Mouse (Mus musculus) midbrain, embryonic 11.5 days (tissue): ENCODE results near the gene Mlx. TPM values are rescaled to one million over a fixed set of nuclear protein-coding genes. Genes with fewer than 3 reads are reported as not detected.
A peak's percentile ranks its signal among the peaks of the same experiment; 100 is the strongest.

Experiments
- ATAC-seq: fragments of 200-750 bp; cut with Nextera tagmentation; 2 replicates; pipeline ENCODE4 v1.8.0; 2017; ENCODE audit warnings: moderate TSS enrichment, moderate library complexity; ENCODE audit not compliant: low FRiP score
- DNase-seq: peaks from one replicate; pipeline ENCODE4 v3.0.0; 2015; ENCODE audit warnings: low spot score; ENCODE audit errors: missing footprints
- H3K27ac ChIP-seq: fragments of 300-500 bp; sonication (generic); 2 replicates; pipeline ENCODE4 v1.5.1; 2014; ENCODE audit warnings: low read depth, low read length
- H3K27me3 ChIP-seq: fragments of 300-500 bp; sonication (generic); 2 replicates; pipeline ENCODE4 v1.6.1; 2014; ENCODE audit warnings: mild to moderate bottlenecking, low read length, moderate library complexity, mixed read lengths; ENCODE audit not compliant: control insufficient read depth, insufficient read depth
- H3K36me3 ChIP-seq: fragments of 300-500 bp; sonication (generic); 2 replicates; pipeline ENCODE4 v1.6.1; 2014; ENCODE audit warnings: mild to moderate bottlenecking, low read length, moderate library complexity, mixed read lengths; ENCODE audit not compliant: control insufficient read depth, insufficient read depth
- H3K4me1 ChIP-seq: fragments of 300-500 bp; sonication (generic); 2 replicates; pipeline ENCODE4 v1.6.1; 2014; ENCODE audit warnings: low read length; ENCODE audit not compliant: control insufficient read depth, insufficient read depth
- H3K4me2 ChIP-seq: fragments of 300-500 bp; sonication (generic); 2 replicates; pipeline ENCODE4 v1.6.1; 2014; ENCODE audit warnings: mild to moderate bottlenecking, moderate library complexity
- H3K4me3 ChIP-seq: fragments of 300-500 bp; sonication (generic); 2 replicates; pipeline ENCODE4 v1.5.1; 2014; ENCODE audit warnings: low read depth, low read length
- H3K9ac ChIP-seq: fragments of 300-500 bp; sonication (generic); 2 replicates; pipeline ENCODE4 v1.6.1; 2014; ENCODE audit warnings: low read length
- H3K9me3 ChIP-seq: fragments of 300-500 bp; sonication (generic); 2 replicates; pipeline ENCODE4 v1.6.1; 2016; ENCODE audit warnings: low read length; ENCODE audit not compliant: control insufficient read depth
- WGBS: fragments of 180-500 bp; shearing (Covaris S2); extraction: QIAGEN DNeasy Blood & Tissue Kit; methylation state at CpG from one replicate; pipeline ENCODE4 v1.1.7; 2014; 5-methylcytosine and 5-hydroxymethylcytosine counted together
- polyA plus RNA-seq: library from polyadenylated mRNA; unstranded; fragments of >200 nt; fragmentation: Nextera tagmentation; extraction: Ambion mirVana; gene quantifications from 2 replicates; pipeline ENCODE4 v1.2.1, GENCODE M21; 2014

Mlx gene
- polyA plus RNA-seq, 1 experiment from 2014 or later, result 47.0 TPM

- Histone ChIP-seq H3K27me3 (no peaks in the 10 kb centered on the region; the same call in 1 of the 2 replicates), H3K27ac (no peak overlapping the region), H3K9me3 (no peaks in the 10 kb centered on the region), H3K9ac (no peak overlapping the region), H3K4me1 (no peaks in the 10 kb centered on the region), H3K36me3 (no peaks in the 10 kb centered on the region; the same call in 1 of the 2 replicates), H3K4me2 (no peak overlapping the region), H3K4me3 (no peak overlapping the region)
- DNase-seq, result no peak
- ATAC-seq, result no peak
- 93% methylated on average over 10 of the region's 10 CpGs for WGBS
Observed at GRCm38 (mm10) chr11:101052751-101053473, 34.2 kb upstream of the Mlx start.

GRCm38 (mm10) chr11:101053974-101054373 is 33.1 kb upstream of the Mlx start:
- 97% methylated on average over 1 of the region's 1 CpGs for WGBS
- H3K9ac ChIP-seq, result no peak overlapping the region
- H3K27me3 ChIP-seq, result no peaks in the 10 kb centered on the region; the same call in 1 of the 2 replicates
- H3K4me2 ChIP-seq, result no peak overlapping the region
- ATAC-seq (no peak), DNase-seq (no peak)
- H3K27ac ChIP-seq, result no peak overlapping the region
- H3K4me1 ChIP-seq, result no peaks in the 10 kb centered on the region
- H3K4me3 ChIP-seq, result no peak overlapping the region
- no peaks in the 10 kb centered on the region for H3K9me3 ChIP-seq
- no peaks in the 10 kb centered on the region; the same call in 1 of the 2 replicates for H3K36me3 ChIP-seq

GRCm38 (mm10) chr11:101055418-101055817 is 31.7 kb upstream of the Mlx start:
- Histone ChIP-seq H3K9me3 (no peaks in the 10 kb centered on the region), H3K36me3 (no peaks in the 10 kb centered on the region; the same call in 1 of the 2 replicates), H3K27ac (no peak overlapping the region), H3K27me3 (no peaks in the 10 kb centered on the region; the same call in 1 of the 2 replicates), H3K4me2 (no peak overlapping the region), H3K4me3 (no peak overlapping the region), H3K9ac (no peak overlapping the region), H3K4me1 (no peaks in the 10 kb centered on the region)
- ATAC-seq (no peak), DNase-seq (no peak)
- WGBS, result 86% methylated on average over 14 of the region's 14 CpGs

GRCm38 (mm10) chr11:101056885-101057284 is 30.2 kb upstream of the Mlx start:
- Histone ChIP-seq H3K4me1 (no peaks in the 10 kb centered on the region), H3K27me3 (no peaks in the 10 kb centered on the region; the same call in 1 of the 2 replicates), H3K9ac (no peak overlapping the region), H3K9me3 (no peaks in the 10 kb centered on the region), H3K27ac (no peak overlapping the region), H3K4me3 (no peak overlapping the region), H3K36me3 (no peaks in the 10 kb centered on the region; the same call in 1 of the 2 replicates), H3K4me2 (no peak overlapping the region)
- ATAC-seq (no peak), DNase-seq (no peak)
- WGBS, result 58% methylated on average over 8 of the region's 8 CpGs

GRCm38 (mm10) chr11:101057860-101058259 is 29.2 kb upstream of the Mlx start:
- Histone ChIP-seq H3K9ac (no peak overlapping the region), H3K27me3 (no peaks in the 10 kb centered on the region; the same call in 1 of the 2 replicates), H3K4me2 (no peak overlapping the region), H3K4me3 (no peak overlapping the region), H3K27ac (no peak overlapping the region), H3K36me3 (no peaks in the 10 kb centered on the region; the same call in 1 of the 2 replicates), H3K9me3 (no peaks in the 10 kb centered on the region), H3K4me1 (no peaks in the 10 kb centered on the region)
- peak; percentile 98 for DNase-seq
- 32% methylated on average over 5 of the region's 5 CpGs for WGBS
- ATAC-seq, result no peak

- Histone ChIP-seq H3K4me2 (no peak overlapping the region), H3K4me1 (no peaks in the 10 kb centered on the region), H3K36me3 (no peaks in the 10 kb centered on the region), H3K4me3 (no peak overlapping the region), H3K27ac (no peak overlapping the region), H3K9me3 (no peaks in the 10 kb centered on the region), H3K27me3 (no peaks in the 10 kb centered on the region; the same call in 1 of the 2 replicates), H3K9ac (no peak overlapping the region)
- WGBS, result 76% methylated on average over 5 of the region's 5 CpGs
- ATAC-seq, result no peak
- DNase-seq, result no peak
Observed at GRCm38 (mm10) chr11:101058726-101059125, 28.4 kb upstream of the Mlx start.

- H3K4me3 ChIP-seq, result no peak overlapping the region
- no peak overlapping the region for H3K27ac ChIP-seq
- ATAC-seq (no peak), DNase-seq (no peak)
- WGBS, result 77% methylated on average over 10 of the region's 10 CpGs
- no peaks in the 10 kb centered on the region for H3K9me3 ChIP-seq
- H3K36me3 ChIP-seq, result no peaks in the 10 kb centered on the region
- no peak overlapping the region for H3K9ac ChIP-seq
- H3K27me3 ChIP-seq, result no peaks in the 10 kb centered on the region; the same call in 1 of the 2 replicates
- H3K4me1 ChIP-seq, result no peaks in the 10 kb centered on the region
- H3K4me2 ChIP-seq, result no peak overlapping the region
Observed at GRCm38 (mm10) chr11:101059473-101059872, 27.6 kb upstream of the Mlx start.

GRCm38 (mm10) chr11:101060126-101060525 is 27.0 kb upstream of the Mlx start:
- no peak overlapping the region for H3K4me3 ChIP-seq
- no peaks in the 10 kb centered on the region for H3K9me3 ChIP-seq
- H3K27ac ChIP-seq, result no peak overlapping the region
- 81% methylated on average over 8 of the region's 8 CpGs for WGBS
- H3K27me3 ChIP-seq, result no peaks in the 10 kb centered on the region; the same call in 1 of the 2 replicates
- H3K4me1 ChIP-seq, result no peaks in the 10 kb centered on the region
- ATAC-seq, result no peak
- no peak for DNase-seq
- H3K9ac ChIP-seq, result no peak overlapping the region
- no peak overlapping the region for H3K4me2 ChIP-seq
- H3K36me3 ChIP-seq, result no peaks in the 10 kb centered on the region

- H3K27ac ChIP-seq, result no peak overlapping the region; the same call in 1 of the 2 replicates
Observed at GRCm38 (mm10) chr11:101061049-101061448, 26.0 kb upstream of the Mlx start.

More at GRCm38 (mm10) chr11:101061049-101061448, 26.0 kb upstream of the Mlx start:
- DNase-seq, result no peak
- Histone ChIP-seq H3K9ac (no peak overlapping the region), H3K4me1 (no peaks in the 10 kb centered on the region), H3K9me3 (no peaks in the 10 kb centered on the region), H3K4me2 (no peak overlapping the region), H3K36me3 (no peaks in the 10 kb centered on the region), H3K4me3 (no peak overlapping the region), H3K27me3 (no peaks in the 10 kb centered on the region; the same call in 1 of the 2 replicates)
- ATAC-seq, result no peak
- 89% methylated on average over 5 of the region's 5 CpGs for WGBS
